ENCODE assay signal across 17 mouse cellular contexts in genomic region chr17:66590353-66591075, GRCm38 (mm10). TPM values are rescaled to one million over a fixed set of nuclear protein-coding genes. Genes with fewer than 3 reads are reported as not detected.
DNase-seq lines count a peak whose midpoint lies in the region; ATAC-seq and TF ChIP-seq lines count a peak whose summit lies in the region.
"Had no signal": no experiment of that assay in that cellular context is flagged by ENCODE, and none has a peak within 500 bp of the region (broad histone marks: within the 10 kb centered on the region; RNA-seq: fewer than 3 reads in every experiment).

No protein-coding gene starts in this region.

- H3K36me3 ChIP-seq in lung, postnatal 0 days (ENCODE audit: insufficient read depth, low read length): no peaks in the 10 kb centered on the region
- H3K36me3 ChIP-seq in stomach, postnatal 0 days (ENCODE audit: control insufficient read depth, insufficient read depth, low read length): no peaks in the 10 kb centered on the region
- no peaks in the 10 kb centered on the region for H3K36me3 ChIP-seq in hindbrain, embryonic 16.5 days (ENCODE audit: control insufficient read depth, insufficient read depth, low read length)
- H3K36me3 ChIP-seq: limb, embryonic 12.5 days; neural tube, embryonic 12.5 days had no signal

- WGBS in lung, postnatal 0 days: 41% methylated on average over 9 of the region's 9 CpGs
- WGBS in stomach, postnatal 0 days: 42% methylated on average over 9 of the region's 9 CpGs
- WGBS in hindbrain, embryonic 16.5 days: 66% methylated on average over 9 of the region's 9 CpGs

- H3K4me1 ChIP-seq in lung, postnatal 0 days (ENCODE audit: insufficient read depth, low read depth, low read length): no peaks in the 10 kb centered on the region
- H3K4me1 ChIP-seq in stomach, postnatal 0 days (replicated peaks; ENCODE audit: control insufficient read depth, insufficient read depth): no peaks in the 10 kb centered on the region
- no peaks in the 10 kb centered on the region for H3K4me1 ChIP-seq in hindbrain, embryonic 16.5 days (ENCODE audit: control insufficient read depth, insufficient read depth, low read depth, low read length)
- H3K4me1 ChIP-seq: neural tube, embryonic 12.5 days had no signal

- peak; percentile 86 for ATAC-seq in lung, postnatal 0 days
- 0 out of 2 replicates have a peak, but pooled peaks have one; percentile 72 for ATAC-seq in stomach, postnatal 0 days (ENCODE audit: low FRiP score, low TSS enrichment)
- no peak for ATAC-seq in hindbrain, embryonic 16.5 days
- ATAC-seq: forebrain, embryonic 16.5 days; midbrain, embryonic 16.5 days had no signal

- H3K9me3 ChIP-seq in lung, postnatal 0 days (ENCODE audit: low read length): no peaks in the 10 kb centered on the region
- H3K9me3 ChIP-seq in stomach, postnatal 0 days (ENCODE audit: control insufficient read depth, low read length): no peaks in the 10 kb centered on the region
- H3K9me3 ChIP-seq in hindbrain, embryonic 16.5 days (ENCODE audit: control insufficient read depth, low read length): no peaks in the 10 kb centered on the region
- H3K9me3 ChIP-seq: limb, embryonic 12.5 days; neural tube, embryonic 12.5 days had no signal

- TF ChIP-seq EP300 in lung, postnatal 0 days (IDR thresholded peaks at IDR 0.05): no peak
- TF ChIP-seq EP300 in stomach, postnatal 0 days (optimal IDR thresholded peaks at IDR 0.05): no peak

- no peak overlapping the region for H3K27ac ChIP-seq in gastrocnemius, adult 2 months
- H3K27ac ChIP-seq in lung, postnatal 0 days (ENCODE audit: low read length): peak overlapping the region; percentile 47; the same call in 1 of the 2 replicates
- H3K27ac ChIP-seq in stomach, postnatal 0 days (replicated peaks): no peak overlapping the region
- H3K27ac ChIP-seq in hindbrain, embryonic 16.5 days (ENCODE audit: low read depth, low read length): no peak overlapping the region
- H3K27ac ChIP-seq: limb, embryonic 12.5 days; neural tube, embryonic 12.5 days had no signal

- DNase-seq in gastrocnemius, adult 2 months: peak; percentile 44
- DNase-seq in gastrocnemius, postnatal 36 days: no peak
- peak; percentile 30 for DNase-seq in testis, postnatal 10 days (ENCODE audit: low spot score)
- DNase-seq in testis, postnatal 14 days (ENCODE audit: low spot score): no peak
- peak; percentile 60 for DNase-seq in lung, postnatal 0 days (ENCODE audit: low spot score)
- DNase-seq in stomach, postnatal 0 days (ENCODE audit: low spot score): peak; percentile 57
- no peak for DNase-seq in embryo, embryonic 10.5 days (ENCODE audit: low spot score)
- DNase-seq: adrenal gland, adult 8-10 months; B cell, adult 2 months; cerebellum, adult 9-11 months; heart, postnatal 4 days had no signal

- intact Hi-C loops in gastrocnemius, adult 2 months (cut with DNase I): no loop called here
- intact Hi-C loops in gastrocnemius, postnatal 36 days (cut with DNase I): no loop called here

- no peak for TF ChIP-seq CTCF in gastrocnemius, adult 2 months (IDR thresholded peaks at IDR 0.05)
- no peak for TF ChIP-seq CTCF in lung, postnatal 0 days (IDR thresholded peaks at IDR 0.05)
- TF ChIP-seq CTCF in stomach, postnatal 0 days (IDR thresholded peaks at IDR 0.05; ENCODE audit: low read depth): no peak

- no peak overlapping the region for H3K4me3 ChIP-seq in gastrocnemius, adult 2 months
- H3K4me3 ChIP-seq in lung, postnatal 0 days (ENCODE audit: low read depth, low read length): no peak overlapping the region
- no peak overlapping the region for H3K4me3 ChIP-seq in stomach, postnatal 0 days (ENCODE audit: low read depth, low read length)
- no peak overlapping the region for H3K4me3 ChIP-seq in hindbrain, embryonic 16.5 days (ENCODE audit: low read length)
- H3K4me3 ChIP-seq: limb, embryonic 12.5 days; neural tube, embryonic 12.5 days had no signal

- peak overlapping the region; percentile 41 for H3K4me2 ChIP-seq in lung, postnatal 0 days (replicated peaks; ENCODE audit: low read depth, low read length)
- H3K4me2 ChIP-seq in stomach, postnatal 0 days (replicated peaks; ENCODE audit: low read depth): peak overlapping the region; percentile 17; the same call in 1 of the 2 replicates
- no peak overlapping the region for H3K4me2 ChIP-seq in hindbrain, embryonic 16.5 days (ENCODE audit: low read length)
- H3K4me2 ChIP-seq: limb, embryonic 12.5 days; neural tube, embryonic 12.5 days had no signal

- H3K9ac ChIP-seq in lung, postnatal 0 days (replicated peaks; ENCODE audit: low read depth): no peak overlapping the region; the same call in 1 of the 2 replicates
- H3K9ac ChIP-seq in stomach, postnatal 0 days (ENCODE audit: low read length): no peak overlapping the region
- no peak overlapping the region for H3K9ac ChIP-seq in hindbrain, embryonic 16.5 days (ENCODE audit: low read depth, low read length)
- H3K9ac ChIP-seq: limb, embryonic 12.5 days; neural tube, embryonic 12.5 days had no signal

- no peaks in the 10 kb centered on the region for H3K27me3 ChIP-seq in lung, postnatal 0 days (replicated peaks; ENCODE audit: insufficient read depth, low read length)
- no peaks in the 10 kb centered on the region for H3K27me3 ChIP-seq in stomach, postnatal 0 days (ENCODE audit: control insufficient read depth, insufficient read depth, low read length)
- no peaks in the 10 kb centered on the region for H3K27me3 ChIP-seq in hindbrain, embryonic 16.5 days (replicated peaks; ENCODE audit: control insufficient read depth, insufficient read depth, low read length)
- H3K27me3 ChIP-seq: limb, embryonic 12.5 days; neural tube, embryonic 12.5 days had no signal

RNA-seq across cellular contexts. Expression of gene Themis3, which starts 3.9 kb away (rescaled TPM):
- 1 to 10 TPM in 1 of 2 experiments, not detected in 1; 2.4 TPM for total RNA-seq in gastrocnemius, adult 2 months (2021)
- 1 to 10 TPM in 1 of 2 experiments, under 1 TPM in 1; 0.10 to 1.1 TPM for total RNA-seq in gastrocnemius, postnatal 36 days (2021)
- polyA plus RNA-seq in lung, postnatal 0 days (2015; fragmentation: Nextera tagmentation; extraction: Ambion mirVana): 0.08 and 0.10 TPM in 2 replicates
- polyA plus RNA-seq in stomach, postnatal 0 days (2015; fragmentation: Nextera tagmentation; extraction: Ambion mirVana): 0.12 and 0.17 TPM in 2 replicates
- not detected in 2 replicates for polyA plus RNA-seq in hindbrain, embryonic 16.5 days (2015; fragmentation: Nextera tagmentation; extraction: Ambion mirVana)
- total RNA-seq: adrenal gland, adult 8-10 months had no signal
- polyA plus RNA-seq: forebrain, embryonic 16.5 days; limb, embryonic 12.5 days; midbrain, embryonic 16.5 days; neural tube, embryonic 12.5 days; testis, adult 2 months had no signal

Comparison
In these comparisons a context has a peak if more than half of its experiments do, and no peak if none do; other contexts are left out.
1. DNase-seq: peak in gastrocnemius, adult 2 months (single experiment), testis, postnatal 10 days (single experiment), lung, postnatal 0 days (single experiment) and stomach, postnatal 0 days (single experiment); none in gastrocnemius, postnatal 36 days (0 of 2), testis, postnatal 14 days (single experiment) and embryo, embryonic 10.5 days (single experiment).